Mouse (Mus musculus): Measurements from ENCODE around the gene Mrpl24.

Mrpl24 gene

DNA sequence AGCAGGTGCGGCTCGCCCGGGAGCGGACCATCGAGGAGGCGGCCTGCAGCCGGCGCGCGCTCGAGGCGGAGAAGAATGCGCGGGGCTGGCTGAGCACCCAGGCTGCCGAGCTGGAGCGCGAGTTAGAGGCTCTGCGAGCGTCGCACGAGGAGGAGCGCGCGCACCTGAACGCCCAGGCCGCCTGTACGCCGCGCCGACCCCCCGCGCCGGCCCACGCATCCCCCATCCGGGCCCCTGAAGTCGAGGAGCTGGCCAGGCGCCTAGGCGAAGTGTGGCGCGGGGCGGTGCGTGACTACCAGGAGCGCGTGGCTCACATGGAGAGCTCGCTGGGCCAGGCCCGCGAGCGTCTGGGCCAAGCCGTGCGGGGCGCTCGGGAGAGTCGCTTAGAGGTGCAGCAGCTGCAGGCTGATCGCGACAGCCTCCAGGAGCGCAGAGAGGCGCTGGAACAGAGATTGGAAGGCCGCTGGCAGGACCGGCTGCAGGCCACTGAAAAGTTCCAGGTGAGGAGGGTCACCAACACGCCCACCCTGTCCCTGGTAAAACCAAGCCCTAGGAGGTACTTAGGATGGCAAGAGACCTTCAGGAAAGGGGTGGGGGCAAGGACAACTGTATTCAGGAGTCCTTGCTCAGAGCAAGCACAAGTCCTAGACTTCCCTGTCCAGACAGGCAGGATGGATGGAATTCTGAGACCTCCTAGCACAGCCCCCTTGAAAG lies 52.3 kb downstream of the Mrpl24 start:
- in situ Hi-C loops (cut with MboI; ENCODE audit: unreplicated experiment in 2 of 2): loop anchor here (25.0 kb wide), 2 partner anchors 91 to 184 kb away; partner anchors contain the start of genes Insrr (in 1 of the 2), Naxe (in 1 of the 2) and Ntrk1 (in 1 of the 2)

DNA sequence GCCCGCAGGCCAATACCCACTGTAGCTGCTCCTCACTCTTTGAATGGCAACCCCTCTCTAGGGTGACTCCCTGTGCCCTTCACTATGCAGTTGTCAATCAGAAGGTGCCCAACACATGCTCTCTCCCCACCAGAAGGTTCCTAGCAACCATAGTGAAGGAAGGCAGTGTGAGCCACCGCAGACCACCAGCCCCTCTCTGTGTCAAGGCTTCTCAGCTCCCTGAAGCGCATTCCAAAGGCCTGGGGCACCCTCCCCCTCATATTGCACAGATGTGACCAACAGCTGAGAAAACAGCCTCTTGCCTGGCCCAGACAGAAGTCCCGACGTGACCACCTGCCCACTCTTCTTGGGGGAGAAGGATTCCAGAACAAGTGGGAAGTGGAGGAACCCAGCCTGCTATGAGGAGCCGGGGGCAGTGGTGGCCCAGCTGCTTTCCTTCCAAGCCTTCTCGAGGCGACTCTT lies 52.9 kb downstream of the Mrpl24 start:
- in situ Hi-C loops (cut with MboI; ENCODE audit: unreplicated experiment in 2 of 2): loop anchor here (25.0 kb wide), 2 partner anchors 90 to 185 kb away; partner anchors contain the start of genes Insrr (in 1 of the 2), Naxe (in 1 of the 2) and Ntrk1 (in 1 of the 2)

DNA sequence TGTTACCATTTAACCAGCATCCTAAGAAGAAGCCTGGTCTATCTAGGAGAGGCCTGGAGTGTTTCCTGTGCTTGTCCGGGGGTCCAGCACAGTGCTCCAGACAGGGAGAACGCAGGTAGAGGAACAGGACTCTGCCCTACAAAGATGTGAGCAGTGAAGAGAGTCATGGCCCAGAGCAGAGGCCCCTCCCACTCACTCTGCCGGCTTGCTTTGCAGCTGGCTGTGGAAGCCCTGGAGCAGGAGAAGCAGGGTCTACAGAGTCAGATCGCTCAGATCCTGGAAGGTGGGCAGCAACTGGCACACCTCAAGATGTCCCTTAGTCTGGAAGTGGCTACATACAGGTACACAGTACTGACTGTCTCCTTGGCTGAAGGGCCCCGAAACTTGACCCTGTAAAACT lies 53.5 kb downstream of the Mrpl24 start:
- in situ Hi-C loops (cut with MboI; ENCODE audit: unreplicated experiment in 2 of 2): loop anchor here (25.0 kb wide), 2 partner anchors 90 to 185 kb away; partner anchors contain the start of genes Insrr (in 1 of the 2), Naxe (in 1 of the 2) and Ntrk1 (in 1 of the 2)

All from v-Abl transformed pro-B cells (cell line).